Mouse (Mus musculus) G1E (cell line): ENCODE results near the gene Elf5.

Experiments used
- CTCF ChIP-seq: IDR thresholded peaks from 2 replicates; pipeline ENCODE4 v1.5.1; 2012; ENCODE audit warnings: low read depth, low read length, inconsistent platforms, mixed read lengths
- GATA1 ChIP-seq: IDR thresholded peaks from 2 replicates; pipeline ENCODE4 v1.6.1; 2012; ENCODE audit warnings: borderline replicate concordance, low read length, inconsistent platforms, mixed read lengths
- GATA2 ChIP-seq: IDR thresholded peaks from 2 replicates; pipeline ENCODE4 v1.6.1; 2012; ENCODE audit warnings: low read depth, low read length, inconsistent platforms, borderline replicate concordance

DNA sequence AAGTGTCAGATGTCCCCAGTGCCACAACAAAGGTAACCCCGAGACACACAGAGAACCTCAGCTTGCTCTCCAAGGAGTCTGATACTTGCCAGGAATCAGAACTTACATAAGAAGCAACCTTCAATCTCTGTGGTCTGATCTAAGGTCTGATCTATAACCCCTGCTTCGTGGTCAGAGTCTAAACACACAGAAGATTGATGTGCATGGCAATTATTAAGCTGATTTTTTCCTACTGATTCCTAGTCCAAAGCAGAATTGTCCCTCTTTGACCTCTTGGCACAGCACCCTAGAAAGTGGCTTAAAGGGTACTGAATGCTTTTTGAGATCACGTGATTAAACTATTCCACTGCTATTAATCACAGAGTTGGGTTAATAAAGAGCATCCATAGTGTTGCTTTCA, 54.8 kb downstream of the Elf5 start:
- no peak for TF ChIP-seq CTCF
- TF ChIP-seq GATA2 = no peak
- no peak for TF ChIP-seq GATA1
